Mouse (Mus musculus): ENCODE measurements around the gene Alyref2. TPM values are rescaled to one million over a fixed set of nuclear protein-coding genes. Genes with fewer than 3 reads are reported as not detected.

Alyref2 gene
- polyA plus RNA-seq, 1 experiment from 2014 or later: 13.7 TPM

- H3K4me3 ChIP-seq (replicated peaks): peak overlapping the region; percentile 54
These were observed 659 bp upstream of the Alyref2 start for GRCm38 (mm10) chr1:171502388-171503249.

GRCm38 (mm10) chr1:171503592-171504291, 464 bp downstream of the Alyref2 start:
- peak; percentile 41 for ATAC-seq (replicated peaks; ENCODE audit: low FRiP score)
- under 1% methylated on average over 53 of the region's 53 CpGs for WGBS
- Histone ChIP-seq H3K9ac (peak overlapping the region; percentile 66), H3K4me3 (replicated peaks) (peak overlapping the region; percentile 54), H3K27ac (peak overlapping the region; percentile 98), H3K27me3 (no peaks in the 10 kb centered on the region), H3K36me3 (no peaks in the 10 kb centered on the region), H3K4me1 (peaks cover 17% of the 10 kb centered on the region), H3K4me2 (peak overlapping the region; percentile 69), H3K9me3 (replicated peaks) (no peaks in the 10 kb centered on the region)

More at GRCm38 (mm10) chr1:171502388-171503249, 659 bp upstream of the Alyref2 start:
- Histone ChIP-seq H3K27ac (peak overlapping the region; percentile 98), H3K9me3 (replicated peaks) (no peaks in the 10 kb centered on the region), H3K4me2 (peak overlapping the region; percentile 69), H3K9ac (peak overlapping the region; percentile 66; the same call in 1 of the 2 replicates), H3K4me1 (peaks cover 17% of the 10 kb centered on the region), H3K27me3 (no peaks in the 10 kb centered on the region), H3K36me3 (no peaks in the 10 kb centered on the region)
- 0% methylated on average over 14 of the region's 14 CpGs for WGBS
- peak; percentile 90 for ATAC-seq (replicated peaks; ENCODE audit: low FRiP score)

- no peak overlapping the region for H3K9ac ChIP-seq
- ATAC-seq (replicated peaks; ENCODE audit: low FRiP score): no peak
- no peaks in the 10 kb centered on the region for H3K36me3 ChIP-seq
- 75% methylated on average over 4 of the region's 4 CpGs for WGBS
- peaks cover 17% of the 10 kb centered on the region for H3K4me1 ChIP-seq
- H3K27ac ChIP-seq: no peak overlapping the region
- H3K9me3 ChIP-seq (replicated peaks): no peaks in the 10 kb centered on the region
- H3K27me3 ChIP-seq: no peaks in the 10 kb centered on the region
- H3K4me3 ChIP-seq (replicated peaks): no peak overlapping the region
- H3K4me2 ChIP-seq: peak overlapping the region; percentile 69
These were observed 1.3 kb downstream of the Alyref2 start for GRCm38 (mm10) chr1:171504586-171504985.

- Histone ChIP-seq H3K9me3 (replicated peaks) (no peaks in the 10 kb centered on the region), H3K4me2 (no peak overlapping the region), H3K36me3 (no peaks in the 10 kb centered on the region), H3K4me1 (no peaks in the 10 kb centered on the region), H3K4me3 (replicated peaks) (no peak overlapping the region), H3K27me3 (no peaks in the 10 kb centered on the region), H3K27ac (no peak overlapping the region), H3K9ac (no peak overlapping the region)
- WGBS: 85% methylated on average over 2 of the region's 2 CpGs
- no peak for ATAC-seq (replicated peaks; ENCODE audit: low FRiP score)
These were observed 10.0 kb downstream of the Alyref2 start for GRCm38 (mm10) chr1:171513234-171513633.

- no peaks in the 10 kb centered on the region for H3K4me1 ChIP-seq
- 69% methylated on average over 1 of the region's 1 CpGs for WGBS
- no peaks in the 10 kb centered on the region for H3K36me3 ChIP-seq
- H3K4me2 ChIP-seq: no peak overlapping the region
- H3K9ac ChIP-seq: no peak overlapping the region
- no peak for ATAC-seq (replicated peaks; ENCODE audit: low FRiP score)
- no peak overlapping the region for H3K4me3 ChIP-seq (replicated peaks)
- no peaks in the 10 kb centered on the region for H3K9me3 ChIP-seq (replicated peaks)
- no peak overlapping the region for H3K27ac ChIP-seq
- no peaks in the 10 kb centered on the region for H3K27me3 ChIP-seq
These were observed 10.5 kb downstream of the Alyref2 start for GRCm38 (mm10) chr1:171513760-171514159.

- 29% methylated on average over 1 of the region's 1 CpGs for WGBS
- no peaks in the 10 kb centered on the region for H3K27me3 ChIP-seq
- ATAC-seq (replicated peaks; ENCODE audit: low FRiP score): no peak
These were observed 11.8 kb downstream of the Alyref2 start for GRCm38 (mm10) chr1:171515039-171515438.

GRCm38 (mm10) chr1:171515557-171515956, 12.3 kb downstream of the Alyref2 start:
- no peak for ATAC-seq (replicated peaks; ENCODE audit: low FRiP score)
- WGBS: 93% methylated on average over 4 of the region's 4 CpGs
- Histone ChIP-seq H3K9ac (no peak overlapping the region), H3K4me1 (no peaks in the 10 kb centered on the region), H3K4me3 (replicated peaks) (no peak overlapping the region), H3K4me2 (no peak overlapping the region), H3K36me3 (no peaks in the 10 kb centered on the region), H3K27me3 (no peaks in the 10 kb centered on the region), H3K9me3 (replicated peaks) (no peaks in the 10 kb centered on the region), H3K27ac (no peak overlapping the region)

More at GRCm38 (mm10) chr1:171515039-171515438, 11.8 kb downstream of the Alyref2 start:
- Histone ChIP-seq H3K9ac (no peak overlapping the region), H3K9me3 (replicated peaks) (no peaks in the 10 kb centered on the region), H3K36me3 (no peaks in the 10 kb centered on the region), H3K4me1 (no peaks in the 10 kb centered on the region), H3K4me3 (replicated peaks) (no peak overlapping the region), H3K27ac (no peak overlapping the region), H3K4me2 (no peak overlapping the region)

- H3K9me3 ChIP-seq (replicated peaks): no peaks in the 10 kb centered on the region
- H3K4me3 ChIP-seq (replicated peaks): no peak overlapping the region
- no peaks in the 10 kb centered on the region for H3K36me3 ChIP-seq
- H3K27me3 ChIP-seq: no peaks in the 10 kb centered on the region
- H3K4me2 ChIP-seq: no peak overlapping the region
- 94% methylated on average over 4 of the region's 4 CpGs for WGBS
- H3K9ac ChIP-seq: no peak overlapping the region
- ATAC-seq (replicated peaks; ENCODE audit: low FRiP score): no peak
- H3K27ac ChIP-seq: no peak overlapping the region
- H3K4me1 ChIP-seq: no peaks in the 10 kb centered on the region
These were observed 28.1 kb downstream of the Alyref2 start for GRCm38 (mm10) chr1:171531367-171531766.

GRCm38 (mm10) chr1:171532830-171533229, 29.6 kb downstream of the Alyref2 start:
- H3K9me3 ChIP-seq (replicated peaks): no peaks in the 10 kb centered on the region
- H3K4me2 ChIP-seq: no peak overlapping the region
- H3K4me3 ChIP-seq (replicated peaks): no peak overlapping the region
- no peak overlapping the region for H3K9ac ChIP-seq
- WGBS: 66% methylated on average over 2 of the region's 2 CpGs
- no peaks in the 10 kb centered on the region for H3K27me3 ChIP-seq
- no peaks in the 10 kb centered on the region for H3K36me3 ChIP-seq
- no peak overlapping the region for H3K27ac ChIP-seq
- H3K4me1 ChIP-seq: no peaks in the 10 kb centered on the region
- no peak for ATAC-seq (replicated peaks; ENCODE audit: low FRiP score)

GRCm38 (mm10) chr1:171534557-171534956, 31.3 kb downstream of the Alyref2 start:
- Histone ChIP-seq H3K9ac (no peak overlapping the region), H3K4me2 (no peak overlapping the region), H3K36me3 (no peaks in the 10 kb centered on the region), H3K4me1 (no peaks in the 10 kb centered on the region), H3K27me3 (no peaks in the 10 kb centered on the region), H3K4me3 (replicated peaks) (no peak overlapping the region), H3K9me3 (replicated peaks) (no peaks in the 10 kb centered on the region; the same call in 1 of the 2 replicates), H3K27ac (no peak overlapping the region)
- no peak for ATAC-seq (replicated peaks; ENCODE audit: low FRiP score)

GRCm38 (mm10) chr1:171535194-171535593, 31.9 kb downstream of the Alyref2 start, which contains the start of gene Itln1:
Itln1 (minus strand) TSS chr1:171535294.
- Histone ChIP-seq H3K9ac (no peak within 1 kb of the TSS), H3K27ac (no peak within 1 kb of the TSS), H3K4me2 (no peak within 1 kb of the TSS), H3K27me3 (no peaks in the 10 kb centered on the region), H3K9me3 (replicated peaks) (no peaks in the 10 kb centered on the region; the same call in 1 of the 2 replicates), H3K36me3 (no peaks in the 10 kb centered on the region), H3K4me1 (no peaks in the 10 kb centered on the region), H3K4me3 (replicated peaks) (no peak within 1 kb of the TSS)
- WGBS: 85% methylated on average over 1 of the region's 1 CpGs
- no peak for ATAC-seq (replicated peaks; ENCODE audit: low FRiP score)

GRCm38 (mm10) chr1:171540694-171541093, 37.4 kb downstream of the Alyref2 start:
- no peak overlapping the region for H3K27ac ChIP-seq
- WGBS: 73% methylated on average over 1 of the region's 1 CpGs

More at GRCm38 (mm10) chr1:171540694-171541093, 37.4 kb downstream of the Alyref2 start:
- H3K4me2 ChIP-seq: no peak overlapping the region
- H3K36me3 ChIP-seq: no peaks in the 10 kb centered on the region
- no peaks in the 10 kb centered on the region for H3K27me3 ChIP-seq
- no peak for ATAC-seq (replicated peaks; ENCODE audit: low FRiP score)
- H3K9me3 ChIP-seq (replicated peaks): no peaks in the 10 kb centered on the region; the same call in 1 of the 2 replicates
- no peaks in the 10 kb centered on the region for H3K4me1 ChIP-seq
- no peak overlapping the region for H3K9ac ChIP-seq
- no peak overlapping the region for H3K4me3 ChIP-seq (replicated peaks)

Data from kidney, embryonic 15.5 days (tissue).